In the genomic region with DNA sequence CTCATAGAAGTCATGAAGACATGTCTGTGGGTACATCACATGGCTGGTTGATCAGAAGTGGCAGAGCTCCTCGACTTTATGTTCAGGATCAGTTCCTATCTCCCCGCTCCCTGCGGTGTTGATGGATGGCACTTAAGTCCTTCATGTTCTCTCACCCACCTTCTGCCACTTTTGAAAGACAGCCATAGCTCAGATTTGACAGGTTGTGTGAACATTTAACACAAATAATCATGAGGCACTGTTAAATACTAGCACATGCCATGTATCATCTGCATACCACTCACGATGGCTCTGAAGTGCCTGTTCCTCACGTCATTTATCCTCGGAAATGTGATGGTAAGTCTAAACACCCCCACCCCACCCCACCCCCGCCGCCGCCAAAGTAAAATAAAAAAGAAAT, we compare ENCODE assay signal across 29 mouse cellular contexts.
"Had no signal": no experiment of that assay in that cellular context is flagged by ENCODE, and none has a peak within 500 bp of the region (broad histone marks: within the 10 kb centered on the region; RNA-seq: fewer than 3 reads in every experiment).

No protein-coding gene starts in this region.

- H3K9ac ChIP-seq: heart, embryonic 13.5 days; heart, embryonic 15.5 days; hindbrain, embryonic 12.5 days; hindbrain, embryonic 14.5 days; intestine, embryonic 15.5 days; limb, embryonic 12.5 days; liver, embryonic 13.5 days; liver, embryonic 15.5 days had no signal

- H3K4me1 ChIP-seq: hindbrain, embryonic 12.5 days; limb, embryonic 10.5 days; liver, embryonic 13.5 days; liver, embryonic 15.5 days had no signal

- H3K27me3 ChIP-seq: heart, embryonic 13.5 days; heart, embryonic 15.5 days; hindbrain, embryonic 12.5 days; intestine, embryonic 15.5 days; limb, embryonic 12.5 days; liver, embryonic 13.5 days; liver, embryonic 15.5 days had no signal

- H3K27ac ChIP-seq: gastrocnemius, adult 2 months; heart, adult 2 months; heart, embryonic 13.5 days; heart, embryonic 15.5 days; hindbrain, embryonic 10.5 days; hindbrain, embryonic 12.5 days; hindbrain, embryonic 14.5 days; intestine, embryonic 15.5 days; layer of hippocampus, adult 2 months; left cerebral cortex, adult 2 months; limb, embryonic 10.5 days; limb, embryonic 12.5 days; liver, embryonic 13.5 days; liver, embryonic 15.5 days had no signal

- H3K36me3 ChIP-seq: heart, embryonic 13.5 days; heart, embryonic 15.5 days; hindbrain, embryonic 10.5 days; hindbrain, embryonic 12.5 days; intestine, embryonic 15.5 days; limb, embryonic 10.5 days; limb, embryonic 12.5 days; liver, embryonic 13.5 days; liver, embryonic 15.5 days had no signal

- H3K4me3 ChIP-seq: gastrocnemius, adult 2 months; heart, adult 2 months; heart, embryonic 13.5 days; heart, embryonic 15.5 days; hindbrain, embryonic 10.5 days; hindbrain, embryonic 12.5 days; intestine, embryonic 15.5 days; layer of hippocampus, adult 2 months; left cerebral cortex, adult 2 months; limb, embryonic 10.5 days; limb, embryonic 12.5 days; liver, embryonic 13.5 days; liver, embryonic 15.5 days had no signal

- ATAC-seq: hindbrain, embryonic 16.5 days; inflammation-experienced regulatory T-cells, adult 6 months; intestine, embryonic 15.5 days; intestine, postnatal 0 days had no signal

- H3K4me2 ChIP-seq: heart, embryonic 11.5 days; heart, embryonic 13.5 days; heart, embryonic 15.5 days; hindbrain, embryonic 12.5 days; hindbrain, embryonic 14.5 days; intestine, embryonic 15.5 days; limb, embryonic 12.5 days; liver, embryonic 11.5 days; liver, embryonic 13.5 days; liver, embryonic 15.5 days had no signal

- DNase-seq: gastrocnemius, adult 2 months; gastrocnemius, postnatal 10 days; gastrocnemius, postnatal 25 days; heart, adult 2 months; heart, postnatal 14 days; heart, postnatal 4 days; kidney, adult 18-20 months; kidney, adult 8-10 months; kidney, postnatal 10 days; kidney, postnatal 25 days; kidney, postnatal 4 days; liver; liver, embryonic 13.5 days had no signal

- H3K9me3 ChIP-seq: heart, embryonic 13.5 days; heart, embryonic 15.5 days; hindbrain, embryonic 10.5 days; hindbrain, embryonic 12.5 days; intestine, embryonic 15.5 days; limb, embryonic 10.5 days; limb, embryonic 12.5 days; liver, embryonic 13.5 days; liver, embryonic 15.5 days had no signal
